Comparison of ENCODE assay signal across 21 mouse cellular contexts in genomic region chr5:20140235-20140634, GRCm38 (mm10).
DNase-seq lines count a peak whose midpoint lies in the region; ATAC-seq and TF ChIP-seq lines count a peak whose summit lies in the region.
"Had no signal": no experiment of that assay in that cellular context is flagged by ENCODE, and none has a peak within 500 bp of the region (broad histone marks: within the 10 kb centered on the region; RNA-seq: fewer than 3 reads in every experiment).

No protein-coding gene starts in this region.

- H3K9me3 ChIP-seq in forebrain, embryonic 11.5 days (ENCODE audit: control insufficient read depth, low read length) = no peaks in the 10 kb centered on the region
- no peaks in the 10 kb centered on the region for H3K9me3 ChIP-seq in forebrain, embryonic 10.5 days
- H3K9me3 ChIP-seq in forebrain, embryonic 16.5 days (ENCODE audit: control insufficient read depth, low read length) = no peaks in the 10 kb centered on the region
- H3K9me3 ChIP-seq in neural tube, embryonic 15.5 days (replicated peaks) = no peaks in the 10 kb centered on the region
- H3K9me3 ChIP-seq: heart, embryonic 13.5 days; limb, embryonic 12.5 days; liver, embryonic 15.5 days; megakaryocyte, embryonic 14.5 days; stomach, embryonic 15.5 days had no signal

- 70% methylated on average over 2 of the region's 2 CpGs for WGBS in forebrain, embryonic 11.5 days
- 90% methylated on average over 2 of the region's 2 CpGs for WGBS in forebrain, embryonic 10.5 days
- 53% methylated on average over 2 of the region's 2 CpGs for WGBS in forebrain, embryonic 16.5 days
- 33% methylated on average over 2 of the region's 2 CpGs for WGBS in neural tube, embryonic 15.5 days

- peak; percentile 30; the same call in 1 of the 2 replicates for ATAC-seq in forebrain, embryonic 11.5 days (replicated peaks; ENCODE audit: low FRiP score)
- peak; percentile 13; the same call in 1 of the 2 replicates for ATAC-seq in forebrain, embryonic 16.5 days
- ATAC-seq in neural tube, embryonic 15.5 days (ENCODE audit: low FRiP score) = peak; percentile 6; the same call in 1 of the 2 replicates

- no peaks in the 10 kb centered on the region for H3K27me3 ChIP-seq in forebrain, embryonic 11.5 days (ENCODE audit: control insufficient read depth, insufficient read depth, low read length)
- H3K27me3 ChIP-seq in forebrain, embryonic 10.5 days (ENCODE audit: poor library complexity, severe bottlenecking) = no peaks in the 10 kb centered on the region
- H3K27me3 ChIP-seq in forebrain, embryonic 16.5 days (replicated peaks; ENCODE audit: control insufficient read depth, insufficient read depth, low read length) = no peaks in the 10 kb centered on the region
- no peaks in the 10 kb centered on the region for H3K27me3 ChIP-seq in neural tube, embryonic 15.5 days (replicated peaks)
- H3K27me3 ChIP-seq: CH12.LX; heart, embryonic 13.5 days; limb, embryonic 12.5 days; liver, embryonic 15.5 days; megakaryocyte, embryonic 14.5 days; stomach, embryonic 15.5 days had no signal

- no peak overlapping the region for H3K4me2 ChIP-seq in forebrain, embryonic 11.5 days (ENCODE audit: low read depth, low read length, severe bottlenecking)
- peak overlapping the region; percentile 32 for H3K4me2 ChIP-seq in forebrain, embryonic 16.5 days (ENCODE audit: low read length)
- peak overlapping the region; percentile 17 for H3K4me2 ChIP-seq in neural tube, embryonic 15.5 days
- H3K4me2 ChIP-seq: heart, embryonic 13.5 days; limb, embryonic 12.5 days; liver, embryonic 15.5 days; stomach, embryonic 15.5 days had no signal

- no peak overlapping the region for H3K9ac ChIP-seq in forebrain, embryonic 11.5 days (ENCODE audit: low read length)
- H3K9ac ChIP-seq in forebrain, embryonic 16.5 days (replicated peaks; ENCODE audit: low read depth, low read length) = no peak overlapping the region
- H3K9ac ChIP-seq in neural tube, embryonic 15.5 days (replicated peaks) = no peak overlapping the region
- H3K9ac ChIP-seq: heart, embryonic 13.5 days; limb, embryonic 12.5 days; liver, embryonic 15.5 days; stomach, embryonic 15.5 days had no signal

- H3K4me1 ChIP-seq in forebrain, embryonic 11.5 days (replicated peaks; ENCODE audit: control insufficient read depth, insufficient read depth, low read length) = 0 out of 2 replicates have a peak, but pooled peaks cover 2% of the 10 kb centered on the region
- peaks cover 18% of the 10 kb centered on the region for H3K4me1 ChIP-seq in forebrain, embryonic 10.5 days
- H3K4me1 ChIP-seq in forebrain, embryonic 16.5 days (replicated peaks; ENCODE audit: control insufficient read depth, insufficient read depth, low read length) = peaks cover 24% of the 10 kb centered on the region
- H3K4me1 ChIP-seq in neural tube, embryonic 15.5 days = peaks cover 22% of the 10 kb centered on the region
- H3K4me1 ChIP-seq: heart, embryonic 13.5 days; limb, embryonic 12.5 days; liver, embryonic 15.5 days; megakaryocyte, embryonic 14.5 days; stomach, embryonic 15.5 days had no signal

- no peak overlapping the region for H3K4me3 ChIP-seq in forebrain, embryonic 11.5 days (ENCODE audit: low read depth, low read length)
- H3K4me3 ChIP-seq in forebrain, embryonic 10.5 days = no peak overlapping the region
- H3K4me3 ChIP-seq in left cerebral cortex, adult 2 months = no peak overlapping the region
- no peak overlapping the region for H3K4me3 ChIP-seq in forebrain, embryonic 16.5 days (replicated peaks; ENCODE audit: low read length)
- H3K4me3 ChIP-seq in neural tube, embryonic 15.5 days (replicated peaks) = no peak overlapping the region
- H3K4me3 ChIP-seq: gastrocnemius, adult 2 months; heart, embryonic 13.5 days; limb, embryonic 12.5 days; liver, embryonic 15.5 days; megakaryocyte, embryonic 14.5 days; myocyte; stomach, embryonic 15.5 days had no signal

- H3K36me3 ChIP-seq in forebrain, embryonic 11.5 days (ENCODE audit: control insufficient read depth, insufficient read depth, low read length) = no peaks in the 10 kb centered on the region
- H3K36me3 ChIP-seq in forebrain, embryonic 10.5 days (replicated peaks) = no peaks in the 10 kb centered on the region
- no peaks in the 10 kb centered on the region for H3K36me3 ChIP-seq in forebrain, embryonic 16.5 days (ENCODE audit: control insufficient read depth, insufficient read depth)
- no peaks in the 10 kb centered on the region for H3K36me3 ChIP-seq in neural tube, embryonic 15.5 days
- H3K36me3 ChIP-seq: heart, embryonic 13.5 days; limb, embryonic 12.5 days; liver, embryonic 15.5 days; stomach, embryonic 15.5 days had no signal

- no peak overlapping the region for H3K27ac ChIP-seq in forebrain, embryonic 11.5 days (ENCODE audit: low read depth, low read length)
- H3K27ac ChIP-seq in forebrain, embryonic 10.5 days = no peak overlapping the region
- peak overlapping the region; percentile 65 for H3K27ac ChIP-seq in left cerebral cortex, adult 2 months
- peak overlapping the region; percentile 33 for H3K27ac ChIP-seq in forebrain, embryonic 16.5 days (ENCODE audit: low read length)
- peak overlapping the region; percentile 7; the same call in 1 of the 2 replicates for H3K27ac ChIP-seq in neural tube, embryonic 15.5 days (replicated peaks)
- H3K27ac ChIP-seq: gastrocnemius, adult 2 months; heart, embryonic 13.5 days; limb, embryonic 12.5 days; liver, embryonic 15.5 days; stomach, embryonic 15.5 days had no signal

- TF ChIP-seq CTCF in left cerebral cortex, adult 2 months (IDR thresholded peaks at IDR 0.05) = no peak

- intact Hi-C loops in left cerebral cortex, adult 2 months (cut with DNase I) = no loop called here

- DNase-seq in forebrain, embryonic 11.5 days (ENCODE audit: low spot score) = no peak
- DNase-seq in forebrain, embryonic 10.5 days (ENCODE audit: extremely low spot score, low spot score) = no peak
- no peak for DNase-seq in left cerebral cortex, adult 2 months (ENCODE audit: extremely low spot score in 1 of 2, low spot score in 2 of 2)
- no peak for DNase-seq in left cerebral cortex, adult 9 months (ENCODE audit: low spot score in 2 of 2)
- DNase-seq in thymus, postnatal 4 days = no peak
- no peak for DNase-seq in right cerebral cortex, adult 18-20 months
- DNase-seq: adrenal gland, postnatal 10 days; cerebellum, adult 11-12 months; cerebellum, postnatal 36 days; gastrocnemius, adult 2 months; heart, postnatal 36 days; lung, postnatal 10 days had no signal

Comparison
In these comparisons a context has a peak if more than half of its experiments do, and no peak if none do; other contexts are left out.
1. H3K27ac ChIP-seq: peak in left cerebral cortex, adult 2 months (single experiment), forebrain, embryonic 16.5 days (single experiment) and neural tube, embryonic 15.5 days (single experiment); none in forebrain, embryonic 11.5 days (single experiment) and forebrain, embryonic 10.5 days (single experiment).
2. Peak in every context shown above with its lines, with median percentiles within 50 percentile points of each other: ATAC-seq.